Mouse (Mus musculus) layer of hippocampus, adult 9-10 months (tissue): Measurements from ENCODE around the gene Man1b1.

Source experiments
- DNase-seq: peaks from one replicate; pipeline ENCODE4 v3.0.0; 2022; ENCODE audit warnings: low spot score

The Man1b1 gene

GRCm38 (mm10) chr2:25332286-25333160 lies at the start of gene Man1b1:
TSS of gene Man1b1 (plus strand) at chr2:25332338.
- peak; percentile 99 for DNase-seq

GRCm38 (mm10) chr2:25285551-25285950 lies 46.6 kb upstream of the Man1b1 start:
- DNase-seq = no peak

GRCm38 (mm10) chr2:25286314-25286713 lies 45.8 kb upstream of the Man1b1 start:
- DNase-seq = no peak

- no peak for DNase-seq
Observed at GRCm38 (mm10) chr2:25286837-25287636, 45.1 kb upstream of the Man1b1 start.

GRCm38 (mm10) chr2:25287927-25288649 lies 44.0 kb upstream of the Man1b1 start, which contains the start of gene Tmem210:
TSS of gene Tmem210 (plus strand) at chr2:25288145.
- DNase-seq = no peak

- no peak for DNase-seq
Observed at GRCm38 (mm10) chr2:25288734-25289345, 43.3 kb upstream of the Man1b1 start.

GRCm38 (mm10) chr2:25289651-25290050 lies 42.5 kb upstream of the Man1b1 start, which contains the start of gene Lrrc26:
TSS of gene Lrrc26 (plus strand) at chr2:25289915.
- no peak for DNase-seq

- no peak for DNase-seq
Observed at GRCm38 (mm10) chr2:25290101-25290815, 41.9 kb upstream of the Man1b1 start.

GRCm38 (mm10) chr2:25290816-25291130 lies 41.4 kb upstream of the Man1b1 start:
- no peak for DNase-seq

GRCm38 (mm10) chr2:25291184-25292053 lies 40.7 kb upstream of the Man1b1 start:
- no peak for DNase-seq

GRCm38 (mm10) chr2:25292054-25292544 lies 40.0 kb upstream of the Man1b1 start:
- DNase-seq = no peak

GRCm38 (mm10) chr2:25292856-25293255 lies 39.3 kb upstream of the Man1b1 start:
- no peak for DNase-seq

GRCm38 (mm10) chr2:25293706-25294105 lies 38.4 kb upstream of the Man1b1 start:
- DNase-seq = no peak

GRCm38 (mm10) chr2:25297093-25297492 lies 35.0 kb upstream of the Man1b1 start:
- DNase-seq = no peak

GRCm38 (mm10) chr2:25298046-25298445 lies 34.1 kb upstream of the Man1b1 start:
- DNase-seq = no peak

- DNase-seq = no peak
Observed at GRCm38 (mm10) chr2:25303452-25303851, 28.7 kb upstream of the Man1b1 start.

GRCm38 (mm10) chr2:25303931-25304656 lies 28.0 kb upstream of the Man1b1 start:
- DNase-seq = no peak

- no peak for DNase-seq
Observed at GRCm38 (mm10) chr2:25304657-25305541, 27.2 kb upstream of the Man1b1 start.
